Mouse (Mus musculus) forebrain, postnatal 0 days (tissue): ENCODE results near the gene Cog5. TPM values are rescaled to one million over a fixed set of nuclear protein-coding genes. Genes with fewer than 3 reads are reported as not detected.
A peak's percentile ranks its signal among the peaks of the same experiment; 100 is the strongest.

Source experiments
- ATAC-seq: fragments of 200-750 bp; cut with Nextera tagmentation; 2 replicates; pipeline ENCODE4 v1.8.0; 2017; ENCODE audit warnings: mild to moderate bottlenecking, moderate library complexity
- DNase-seq: peaks from one replicate; pipeline ENCODE4 v3.0.0-alpha.2; 2015
- H3K27ac ChIP-seq: fragments of 300-500 bp; sonication (generic); 2 replicates; pipeline ENCODE4 v1.5.1; 2014; ENCODE audit warnings: low read depth, mild to moderate bottlenecking, antibody characterized with exemption, low read length, moderate library complexity, mixed read lengths
- H3K27me3 ChIP-seq: fragments of 300-500 bp; sonication (generic); 2 replicates; pipeline ENCODE4 v1.6.1; 2014; ENCODE audit warnings: mild to moderate bottlenecking, low read length, mixed read lengths; ENCODE audit not compliant: insufficient read depth
- H3K36me3 ChIP-seq: fragments of 300-500 bp; sonication (generic); 2 replicates; pipeline ENCODE4 v1.6.1; 2014; ENCODE audit warnings: mild to moderate bottlenecking, moderate library complexity; ENCODE audit not compliant: insufficient read depth
- H3K4me1 ChIP-seq: fragments of 300-500 bp; sonication (generic); 2 replicates; pipeline ENCODE4 v1.6.1; 2014; ENCODE audit warnings: antibody characterized with exemption; ENCODE audit not compliant: insufficient read depth
- H3K4me2 ChIP-seq: fragments of 300-500 bp; sonication (generic); 2 replicates; pipeline ENCODE4 v1.6.1; 2014; ENCODE audit warnings: low read depth, mild to moderate bottlenecking, moderate library complexity
- H3K4me3 ChIP-seq: fragments of 300-500 bp; sonication (generic); 2 replicates; pipeline ENCODE4 v1.5.1; 2014; ENCODE audit warnings: low read depth, low read length, mixed read lengths
- H3K9ac ChIP-seq: fragments of 300-500 bp; sonication (generic); 2 replicates; pipeline ENCODE4 v1.6.1; 2014; ENCODE audit warnings: mild to moderate bottlenecking
- H3K9me3 ChIP-seq: fragments of 300-500 bp; sonication (generic); 2 replicates; pipeline ENCODE4 v1.6.1; 2016; ENCODE audit warnings: low read length
- CTCF ChIP-seq: sonication (generic); IDR thresholded peaks from 2 replicates; pipeline ENCODE4 v1.5.1; 2016; ENCODE audit warnings: antibody characterized with exemption, control low read depth, low read depth
- WGBS: fragments of 180-500 bp; shearing (Covaris S2); extraction: QIAGEN DNeasy Blood & Tissue Kit; methylation state at CpG from one replicate; pipeline ENCODE4 v1.1.7; 2014; 5-methylcytosine and 5-hydroxymethylcytosine counted together
- polyA plus RNA-seq: library from polyadenylated mRNA; unstranded; fragments of >200 nt; fragmentation: Nextera tagmentation; extraction: Ambion mirVana; gene quantifications from 2 replicates; pipeline ENCODE4 v1.2.1, GENCODE M21; 2015
- total RNA-seq: library from RNA; depleted of rRNA; stranded (reverse); fragments of >200 nt; gene quantifications from 2 replicates; pipeline ENCODE4 v1.2.3, GENCODE M21; 2014

The Cog5 gene
- total and polyA plus RNA-seq, 2 experiments from 2014 or later = 17.3 to 47.7 TPM

DNA sequence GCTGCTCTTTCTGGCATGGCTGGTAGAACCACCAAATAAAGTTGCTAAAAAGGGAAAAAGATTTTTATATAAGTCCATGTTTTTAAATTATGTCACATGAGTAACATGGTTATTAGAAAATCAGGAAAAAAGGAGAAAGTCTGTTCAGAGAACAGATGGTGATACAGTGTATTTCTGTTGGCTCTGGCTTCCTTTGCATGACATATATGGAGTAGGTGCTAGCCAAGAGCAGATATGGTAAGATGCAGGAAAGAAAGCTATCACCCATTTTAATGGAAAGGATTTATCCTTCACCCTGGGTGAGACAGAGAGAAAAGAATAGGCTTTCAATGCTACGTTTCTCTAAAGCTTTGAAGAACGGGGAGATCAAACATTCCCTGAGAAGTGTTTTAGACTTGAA, 99.8 kb downstream of the Cog5 start:
- H3K4me1 ChIP-seq = no peaks in the 10 kb centered on the region
- no peak for TF ChIP-seq CTCF
- DNase-seq (no peak), ATAC-seq (no peak)
- 51% methylated on average over 2 of the region's 2 CpGs for WGBS
- H3K9ac ChIP-seq = no peak overlapping the region
- H3K36me3 ChIP-seq = no peaks in the 10 kb centered on the region
- no peaks in the 10 kb centered on the region for H3K27me3 ChIP-seq
- H3K9me3 ChIP-seq = no peaks in the 10 kb centered on the region
- H3K27ac ChIP-seq = no peak overlapping the region
- no peak overlapping the region for H3K4me3 ChIP-seq
- no peak overlapping the region for H3K4me2 ChIP-seq

- TF ChIP-seq CTCF = no peak
- WGBS = 63% methylated on average over 2 of the region's 2 CpGs
Measured at GRCm38 (mm10) chr12:31755885-31756755, 101.5 kb downstream of the Cog5 start.

GRCm38 (mm10) chr12:31773612-31774011, 118.9 kb downstream of the Cog5 start:
- no peak for DNase-seq
- 71% methylated on average over 3 of the region's 3 CpGs for WGBS
- TF ChIP-seq CTCF = no peak
- H3K4me2 ChIP-seq = no peak overlapping the region
- H3K9ac ChIP-seq = no peak overlapping the region
- no peaks in the 10 kb centered on the region for H3K27me3 ChIP-seq
- no peak for ATAC-seq
- no peak overlapping the region for H3K4me3 ChIP-seq
- H3K9me3 ChIP-seq = no peaks in the 10 kb centered on the region
- no peak overlapping the region for H3K27ac ChIP-seq
- no peaks in the 10 kb centered on the region for H3K36me3 ChIP-seq
- H3K4me1 ChIP-seq = no peaks in the 10 kb centered on the region

More at GRCm38 (mm10) chr12:31755885-31756755, 101.5 kb downstream of the Cog5 start:
- ATAC-seq (no peak), DNase-seq (no peak)
- Histone ChIP-seq H3K4me3 (no peak overlapping the region), H3K4me1 (no peaks in the 10 kb centered on the region), H3K27ac (no peak overlapping the region), H3K9me3 (no peaks in the 10 kb centered on the region), H3K27me3 (no peaks in the 10 kb centered on the region), H3K36me3 (no peaks in the 10 kb centered on the region), H3K9ac (no peak overlapping the region), H3K4me2 (no peak overlapping the region)

DNA sequence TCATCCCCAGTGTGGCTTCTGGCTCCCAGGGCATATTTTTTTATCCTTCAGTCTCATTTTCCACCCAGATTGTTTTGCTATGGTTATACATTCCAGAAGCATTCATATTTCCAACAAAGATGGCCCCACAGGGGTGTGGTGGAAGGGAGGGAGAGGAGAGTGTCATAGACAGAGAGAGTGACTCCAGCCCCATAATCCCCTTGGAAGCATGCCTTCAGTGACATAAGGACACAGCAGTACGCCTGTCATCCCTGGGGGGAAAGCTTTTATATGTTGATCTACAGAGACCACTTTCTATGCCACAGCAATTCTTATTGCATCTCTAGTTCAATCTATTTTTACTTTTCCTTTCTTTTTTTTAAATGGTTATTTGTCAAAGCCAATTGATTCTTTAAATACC, 129.6 kb downstream of the Cog5 start:
- DNase-seq = no peak
- Histone ChIP-seq H3K4me2 (no peak overlapping the region), H3K27me3 (no peaks in the 10 kb centered on the region), H3K27ac (no peak overlapping the region), H3K36me3 (no peaks in the 10 kb centered on the region), H3K4me3 (no peak overlapping the region), H3K9me3 (no peaks in the 10 kb centered on the region), H3K4me1 (no peaks in the 10 kb centered on the region), H3K9ac (no peak overlapping the region)
- 73% methylated on average over 1 of the region's 1 CpGs for WGBS
- no peak for ATAC-seq
- TF ChIP-seq CTCF = no peak

DNA sequence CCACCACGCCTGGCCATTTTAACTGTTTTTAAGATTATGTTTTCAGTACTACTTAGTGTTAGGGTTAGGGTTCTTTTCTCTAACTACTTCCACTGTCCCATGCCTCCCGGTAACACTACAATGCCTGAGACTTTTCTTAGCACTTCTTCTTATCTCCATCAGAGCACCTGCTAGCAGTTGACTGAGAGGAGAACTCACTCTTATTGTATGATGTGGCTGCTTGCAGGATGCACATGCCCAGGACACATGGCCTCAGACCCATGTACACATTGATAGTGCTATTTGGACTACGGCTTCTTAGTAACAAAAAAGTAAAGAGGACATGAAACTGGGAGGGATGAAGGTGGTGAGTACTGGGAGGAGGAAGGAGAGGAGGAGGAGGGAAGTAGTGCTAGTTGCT, 133.9 kb downstream of the Cog5 start:
- no peak for TF ChIP-seq CTCF
- DNase-seq (no peak), ATAC-seq (no peak)
- H3K4me2 ChIP-seq = no peak overlapping the region
- 94% methylated on average over 3 of the region's 3 CpGs for WGBS
- H3K36me3 ChIP-seq = no peaks in the 10 kb centered on the region
- no peaks in the 10 kb centered on the region for H3K4me1 ChIP-seq
- no peak overlapping the region for H3K9ac ChIP-seq
- H3K27ac ChIP-seq = no peak overlapping the region
- no peaks in the 10 kb centered on the region for H3K27me3 ChIP-seq
- H3K9me3 ChIP-seq = no peaks in the 10 kb centered on the region
- no peak overlapping the region for H3K4me3 ChIP-seq

- WGBS = 82% methylated on average over 5 of the region's 5 CpGs
- Histone ChIP-seq H3K27ac (no peak overlapping the region), H3K36me3 (no peaks in the 10 kb centered on the region), H3K4me1 (no peaks in the 10 kb centered on the region), H3K4me3 (no peak overlapping the region), H3K9me3 (no peaks in the 10 kb centered on the region), H3K4me2 (no peak overlapping the region), H3K9ac (no peak overlapping the region), H3K27me3 (no peaks in the 10 kb centered on the region)
- no peak for DNase-seq
- ATAC-seq = no peak
- no peak for TF ChIP-seq CTCF
Measured at GRCm38 (mm10) chr12:31806410-31807154, 151.9 kb downstream of the Cog5 start.

DNA sequence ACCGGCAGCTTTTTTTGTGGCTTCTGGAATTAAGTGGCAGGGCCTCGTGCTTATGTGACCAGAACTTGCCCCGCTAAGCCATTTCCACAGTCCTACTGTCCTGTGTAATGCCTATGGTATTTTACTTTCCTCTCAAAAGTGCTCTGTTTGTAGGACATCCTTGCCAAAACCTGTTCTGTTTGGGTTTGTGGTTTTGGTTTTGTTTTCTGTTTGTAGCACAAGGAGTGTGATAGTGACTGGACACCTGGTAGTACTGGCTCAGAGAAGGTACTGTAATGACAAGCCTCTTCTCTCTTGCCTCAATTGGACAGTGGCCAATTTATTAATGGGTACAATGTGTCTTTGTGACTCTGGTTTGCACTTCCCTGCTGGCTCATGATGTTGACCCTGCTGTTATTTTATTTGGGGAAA, 163.4 kb downstream of the Cog5 start:
- H3K9ac ChIP-seq = no peak overlapping the region
- no peaks in the 10 kb centered on the region for H3K27me3 ChIP-seq
- DNase-seq = no peak
- no peak overlapping the region for H3K27ac ChIP-seq
- no peaks in the 10 kb centered on the region for H3K36me3 ChIP-seq
- H3K4me1 ChIP-seq = no peaks in the 10 kb centered on the region
- 76% methylated on average over 3 of the region's 3 CpGs for WGBS
- no peak overlapping the region for H3K4me2 ChIP-seq
- ATAC-seq = 0 out of 2 replicates have a peak, but pooled peaks have one; percentile 34
- no peaks in the 10 kb centered on the region for H3K9me3 ChIP-seq
- no peak for TF ChIP-seq CTCF
- H3K4me3 ChIP-seq = no peak overlapping the region
